ENCODE assay signal across 25 mouse cellular contexts in genomic region chr6:80862741-80863140, GRCm38 (mm10).
"Had no signal": no experiment of that assay in that cellular context is flagged by ENCODE, and none has a peak within 500 bp of the region (broad histone marks: within the 10 kb centered on the region; RNA-seq: fewer than 3 reads in every experiment).

No protein-coding gene starts in this region.

- H3K9me3 ChIP-seq: heart, embryonic 13.5 days; heart, embryonic 15.5 days; hindbrain, embryonic 13.5 days; hindbrain, embryonic 15.5 days; kidney, embryonic 15.5 days; limb, embryonic 13.5 days; limb, embryonic 15.5 days; liver, embryonic 12.5 days had no signal

- H3K9ac ChIP-seq: heart, embryonic 13.5 days; heart, embryonic 15.5 days; hindbrain, embryonic 13.5 days; hindbrain, embryonic 15.5 days; kidney, embryonic 15.5 days; limb, embryonic 13.5 days; limb, embryonic 15.5 days; liver, embryonic 12.5 days; liver, embryonic 14.5 days had no signal

- ATAC-seq: hindbrain, postnatal 0 days; intestine, embryonic 16.5 days; liver, embryonic 12.5 days had no signal

- H3K4me3 ChIP-seq: heart, adult 2 months; heart, embryonic 13.5 days; heart, embryonic 15.5 days; hindbrain, embryonic 13.5 days; hindbrain, embryonic 15.5 days; kidney, embryonic 15.5 days; limb, embryonic 13.5 days; limb, embryonic 15.5 days; liver, embryonic 12.5 days had no signal

- H3K27ac ChIP-seq: heart, adult 2 months; heart, embryonic 13.5 days; heart, embryonic 15.5 days; hindbrain, embryonic 13.5 days; hindbrain, embryonic 15.5 days; hindbrain, postnatal 0 days; kidney, embryonic 15.5 days; kidney, postnatal 0 days; limb, embryonic 13.5 days; limb, embryonic 15.5 days; liver, embryonic 12.5 days; liver, embryonic 14.5 days had no signal

- DNase-seq: gastrocnemius, postnatal 14 days; gastrocnemius, postnatal 36 days; heart, adult 11 months; heart, adult 2 months; heart, postnatal 14 days; heart, postnatal 36 days; kidney, adult 11 months; kidney, adult 2 months; kidney, adult 9 months; kidney, postnatal 14 days; kidney, postnatal 36 days; left cerebral cortex, postnatal 4 days had no signal

- H3K27me3 ChIP-seq: heart, embryonic 13.5 days; heart, embryonic 15.5 days; hindbrain, embryonic 13.5 days; hindbrain, embryonic 15.5 days; kidney, embryonic 15.5 days; limb, embryonic 13.5 days; limb, embryonic 15.5 days; liver, embryonic 12.5 days had no signal

- H3K36me3 ChIP-seq: heart, embryonic 13.5 days; heart, embryonic 15.5 days; hindbrain, embryonic 13.5 days; hindbrain, embryonic 15.5 days; kidney, embryonic 15.5 days; limb, embryonic 13.5 days; limb, embryonic 15.5 days; liver, embryonic 12.5 days had no signal

- H3K4me1 ChIP-seq: heart, embryonic 13.5 days; heart, embryonic 15.5 days; hindbrain, embryonic 13.5 days; hindbrain, embryonic 15.5 days; kidney, embryonic 15.5 days; limb, embryonic 13.5 days; limb, embryonic 15.5 days; liver, embryonic 12.5 days had no signal

- H3K4me2 ChIP-seq: heart, embryonic 11.5 days; heart, embryonic 13.5 days; heart, embryonic 15.5 days; hindbrain, embryonic 13.5 days; hindbrain, embryonic 15.5 days; kidney, embryonic 15.5 days; limb, embryonic 13.5 days; limb, embryonic 15.5 days; liver, embryonic 12.5 days had no signal
